Mouse (Mus musculus) ovary, postnatal 10 days (tissue): ENCODE results near the gene Col4a2.
"Not testable (repeated sequence)": the region's sequence is repeated elsewhere in the genome, so short reads cannot be mapped to it uniquely, and the experiment has no call there.

Source experiments
- DNase-seq: peaks from one replicate; pipeline ENCODE4 v3.0.0; 2022; ENCODE audit warnings: low spot score

Gene Col4a2

DNA sequence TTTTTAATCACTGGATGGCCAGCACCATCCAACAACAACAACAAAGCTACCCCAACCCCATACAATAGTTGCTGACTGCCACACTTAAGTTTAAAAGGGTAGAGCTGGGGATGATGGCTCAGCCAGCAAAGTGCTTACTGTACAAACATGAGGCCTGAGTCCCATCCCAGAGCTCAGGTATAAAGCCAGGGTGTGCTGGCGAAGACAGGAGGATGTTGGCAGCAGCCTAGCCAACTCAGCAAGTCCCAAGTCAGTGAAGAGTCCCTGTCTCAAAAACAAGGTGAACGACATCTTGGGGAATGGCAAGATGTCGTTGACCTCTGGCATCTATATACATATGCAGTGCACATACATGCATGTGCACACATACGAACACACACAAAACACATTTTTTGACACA lies 150.0 kb downstream of the Col4a2 start:
- DNase-seq, result no peak

DNA sequence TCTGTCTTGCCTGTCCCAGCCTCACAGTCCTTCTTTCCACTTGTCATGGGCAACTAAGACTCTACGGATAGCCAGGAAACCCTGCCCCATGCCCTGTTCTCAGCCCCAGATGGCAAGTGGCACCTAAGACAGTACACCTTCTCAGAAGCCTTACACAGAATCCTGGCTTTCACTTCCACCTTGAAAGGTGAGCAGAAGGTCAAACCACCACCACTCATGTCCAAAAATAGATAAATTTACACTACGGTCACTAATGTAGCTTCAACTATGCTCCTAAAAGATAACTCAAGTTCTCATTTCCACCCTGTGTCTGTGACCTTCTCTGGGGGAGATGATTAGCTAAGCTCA lies 150.9 kb downstream of the Col4a2 start:
- DNase-seq, result no peak

DNA sequence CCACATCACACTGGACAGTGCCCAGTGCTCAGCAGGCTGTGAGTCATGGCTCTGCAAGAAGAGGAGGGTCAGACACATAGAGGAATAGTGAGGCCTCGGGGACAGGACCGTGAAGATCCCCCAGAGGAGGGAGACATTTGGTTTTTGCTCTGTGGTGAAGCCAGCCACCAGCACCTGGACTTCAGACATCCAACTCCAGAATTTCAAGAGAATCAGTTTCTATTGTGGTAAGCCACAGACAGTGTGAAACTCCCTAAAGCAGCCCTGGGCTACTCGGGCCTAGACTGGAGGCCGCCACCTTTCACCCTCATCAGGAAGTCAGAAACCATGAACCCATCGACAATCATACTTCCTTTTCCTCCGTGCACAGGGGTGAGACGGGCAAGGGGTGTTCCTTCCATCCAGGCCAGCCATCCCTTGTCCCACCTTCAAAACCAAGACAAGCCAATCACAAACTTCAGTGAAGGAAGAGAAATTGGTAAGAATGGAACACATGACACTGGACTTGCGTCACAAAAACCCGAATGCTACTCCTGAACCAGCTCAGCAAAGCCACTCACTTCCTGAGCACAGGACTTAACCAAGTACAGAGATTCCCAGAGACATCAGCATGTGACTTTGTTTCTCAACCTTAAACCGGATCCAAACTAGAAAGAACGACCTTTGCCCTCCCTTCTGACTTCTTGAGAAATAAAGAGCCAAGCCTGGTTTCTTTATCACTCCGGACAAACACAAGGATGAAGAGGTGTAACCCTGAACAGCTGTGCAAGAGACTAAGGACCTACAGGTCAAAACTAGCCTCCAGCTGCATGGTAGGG lies 151.5 kb downstream of the Col4a2 start:
- DNase-seq, result no peak

DNA sequence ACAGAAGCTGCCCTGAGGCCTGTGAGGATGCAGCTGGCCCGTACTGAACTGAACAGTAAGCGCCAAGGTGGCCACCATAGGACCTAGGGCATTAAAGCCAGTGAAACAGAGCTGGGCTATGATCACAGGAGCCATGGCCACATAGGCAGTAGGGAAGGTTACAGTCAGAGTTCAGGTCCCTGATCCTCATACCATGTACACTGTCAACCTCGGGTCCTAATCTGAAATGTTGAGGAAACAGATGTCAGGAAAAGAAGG lies 152.0 kb downstream of the Col4a2 start:
- no peak for DNase-seq

DNA sequence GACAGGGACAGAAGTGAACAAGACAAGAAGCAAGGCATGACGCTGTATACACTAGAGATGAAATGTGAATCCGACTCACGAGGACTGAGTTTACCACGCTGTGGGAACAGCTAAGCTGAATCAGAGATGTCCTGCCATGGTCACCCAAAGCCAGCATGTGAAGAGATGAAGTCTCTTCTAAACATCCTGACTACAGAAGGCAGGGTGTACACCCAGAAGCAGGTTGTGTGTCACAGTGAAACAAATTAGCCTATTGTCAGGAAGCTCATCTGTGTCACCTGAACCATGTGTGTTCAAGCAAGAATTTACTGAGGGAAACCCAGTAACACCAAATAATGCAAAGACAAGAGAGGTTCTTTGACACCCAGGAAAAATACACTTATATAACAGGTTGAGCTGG lies 153.0 kb downstream of the Col4a2 start:
- no peak for DNase-seq

DNA sequence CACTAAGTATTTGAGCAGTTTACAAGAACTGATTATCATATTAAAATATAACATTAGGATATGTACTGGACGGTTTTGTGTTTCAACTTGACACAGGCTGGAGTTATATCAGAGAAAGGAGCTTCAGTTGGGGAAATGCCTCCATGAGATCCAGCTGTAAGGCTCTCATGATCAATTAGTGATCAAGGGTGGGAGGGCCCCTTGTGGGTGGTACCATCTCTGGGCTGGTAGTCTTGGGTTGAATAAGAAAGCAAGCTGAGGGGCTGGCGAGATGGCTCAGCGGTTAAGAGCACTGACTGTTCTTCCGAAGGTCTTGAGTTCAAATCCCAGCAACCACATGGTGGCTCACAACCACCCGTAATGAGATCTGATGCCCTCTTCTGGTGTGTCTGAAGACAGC lies 153.9 kb downstream of the Col4a2 start:
- DNase-seq, result not testable (repeated sequence)

DNA sequence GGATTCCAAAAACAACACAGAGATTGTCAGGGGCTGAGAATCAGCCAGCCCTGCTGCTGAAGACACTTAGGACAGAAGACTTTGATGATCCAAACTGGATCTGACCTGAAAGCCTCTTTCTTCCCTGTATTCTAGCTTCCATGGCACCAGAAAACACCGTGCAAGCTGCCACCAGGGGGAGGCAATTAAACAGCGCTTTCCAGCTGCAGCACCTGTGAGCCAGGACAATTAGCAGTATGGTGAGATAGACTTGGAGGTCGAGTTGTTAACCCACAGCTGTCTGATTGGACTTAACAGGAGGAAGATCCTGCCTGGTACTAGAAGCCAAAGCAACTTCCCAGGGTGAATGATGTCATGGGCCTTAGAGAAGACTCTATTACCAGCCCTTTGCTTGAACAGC lies 156.5 kb downstream of the Col4a2 start:
- DNase-seq, result no peak

DNA sequence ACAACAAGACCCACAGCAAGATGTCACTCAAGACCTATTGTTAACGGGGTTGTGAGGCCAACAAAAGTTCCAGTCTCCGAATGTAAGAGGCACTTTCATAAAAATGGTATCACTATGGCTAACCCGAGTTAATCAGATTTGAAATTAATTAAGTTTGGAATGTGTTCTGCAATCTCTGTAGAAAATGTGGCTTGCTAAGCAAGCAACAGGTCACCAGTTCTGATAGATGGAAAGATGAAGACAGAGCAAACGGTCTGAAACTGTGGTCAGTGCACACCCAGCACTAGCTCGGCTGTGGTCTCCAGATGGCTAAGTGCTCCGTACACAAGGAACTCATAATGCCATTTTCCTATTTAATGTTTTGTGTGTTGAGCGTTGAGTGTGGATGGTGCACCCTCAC lies 158.1 kb downstream of the Col4a2 start:
- no peak for DNase-seq

DNA sequence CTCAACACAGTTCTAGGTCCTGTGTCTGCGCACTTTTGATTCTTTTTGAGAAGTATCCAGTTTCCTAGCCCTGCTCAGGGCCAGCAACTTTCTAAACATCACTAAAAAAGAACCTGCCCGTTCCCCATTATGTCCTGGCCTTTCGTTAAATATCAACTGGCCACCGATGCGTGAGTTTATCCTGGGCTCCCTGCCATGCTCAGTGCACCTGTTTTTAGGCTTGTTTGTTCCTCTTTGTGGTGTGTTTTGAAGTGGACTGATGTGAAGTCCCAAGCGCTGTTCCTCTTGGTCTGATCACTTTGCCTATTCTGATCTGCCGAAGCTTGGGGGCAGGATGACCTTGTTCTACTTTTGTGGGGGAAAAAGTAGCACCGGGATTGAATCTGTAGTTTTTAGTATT lies 158.7 kb downstream of the Col4a2 start:
- DNase-seq, result no peak

DNA sequence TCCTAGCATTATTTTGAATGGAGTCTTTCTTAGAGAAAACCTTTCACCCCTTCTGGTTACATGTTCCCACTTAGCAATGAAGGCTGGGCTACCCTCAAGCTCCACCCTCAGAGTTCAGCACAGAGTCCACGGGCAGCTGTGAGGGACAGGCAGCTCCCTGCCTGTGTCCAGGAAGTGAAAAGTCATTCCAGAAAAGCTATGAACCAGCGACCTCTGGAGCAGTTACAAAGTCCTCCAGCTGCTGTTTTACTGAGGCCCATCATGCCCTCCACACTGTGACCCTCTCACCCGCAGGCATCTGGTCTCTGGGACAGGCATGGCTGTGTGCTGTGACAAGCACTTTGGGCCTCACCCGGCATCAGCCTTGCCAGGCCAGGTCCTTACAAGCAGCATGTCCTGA lies 160.5 kb downstream of the Col4a2 start:
- no peak for DNase-seq

DNA sequence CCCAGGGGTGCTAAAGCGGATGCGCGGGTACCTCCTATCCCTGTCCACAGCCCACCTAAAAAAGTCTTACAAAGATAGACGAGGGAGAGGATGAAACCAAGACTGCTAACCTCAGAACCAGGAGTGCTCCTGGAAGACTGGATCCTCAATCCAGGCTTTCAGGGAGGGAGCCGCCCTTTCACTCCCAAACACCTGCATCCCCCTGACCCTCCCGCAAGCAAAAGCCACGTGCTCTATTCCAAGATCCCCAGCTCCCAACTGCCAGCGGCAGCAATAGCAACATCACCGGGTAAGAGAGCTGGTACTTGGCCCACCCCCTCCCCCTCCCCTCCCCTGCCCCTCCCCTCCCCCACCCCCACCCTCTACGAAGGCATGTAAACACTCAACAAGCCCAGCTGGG lies 162.8 kb downstream of the Col4a2 start:
- no peak for DNase-seq

DNA sequence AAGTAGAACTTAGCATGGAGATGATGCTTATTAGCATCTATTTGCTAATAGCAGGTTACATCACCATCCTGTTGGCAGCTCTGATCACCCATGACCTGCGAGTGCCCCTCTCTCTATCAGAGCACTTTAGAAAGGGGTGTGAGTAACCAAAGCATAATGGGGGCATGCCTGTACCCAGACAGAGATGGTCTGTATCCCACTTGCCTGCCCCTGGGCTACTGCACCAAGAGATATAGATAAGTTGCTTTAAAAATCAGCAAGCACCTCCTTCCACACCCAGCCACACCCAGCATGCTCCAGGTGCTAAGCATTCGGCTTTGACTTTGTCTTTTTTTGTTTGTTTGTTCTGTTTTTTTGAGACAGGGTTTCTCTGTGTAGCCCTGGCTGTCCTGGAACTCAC lies 163.3 kb downstream of the Col4a2 start:
- no peak for DNase-seq

DNA sequence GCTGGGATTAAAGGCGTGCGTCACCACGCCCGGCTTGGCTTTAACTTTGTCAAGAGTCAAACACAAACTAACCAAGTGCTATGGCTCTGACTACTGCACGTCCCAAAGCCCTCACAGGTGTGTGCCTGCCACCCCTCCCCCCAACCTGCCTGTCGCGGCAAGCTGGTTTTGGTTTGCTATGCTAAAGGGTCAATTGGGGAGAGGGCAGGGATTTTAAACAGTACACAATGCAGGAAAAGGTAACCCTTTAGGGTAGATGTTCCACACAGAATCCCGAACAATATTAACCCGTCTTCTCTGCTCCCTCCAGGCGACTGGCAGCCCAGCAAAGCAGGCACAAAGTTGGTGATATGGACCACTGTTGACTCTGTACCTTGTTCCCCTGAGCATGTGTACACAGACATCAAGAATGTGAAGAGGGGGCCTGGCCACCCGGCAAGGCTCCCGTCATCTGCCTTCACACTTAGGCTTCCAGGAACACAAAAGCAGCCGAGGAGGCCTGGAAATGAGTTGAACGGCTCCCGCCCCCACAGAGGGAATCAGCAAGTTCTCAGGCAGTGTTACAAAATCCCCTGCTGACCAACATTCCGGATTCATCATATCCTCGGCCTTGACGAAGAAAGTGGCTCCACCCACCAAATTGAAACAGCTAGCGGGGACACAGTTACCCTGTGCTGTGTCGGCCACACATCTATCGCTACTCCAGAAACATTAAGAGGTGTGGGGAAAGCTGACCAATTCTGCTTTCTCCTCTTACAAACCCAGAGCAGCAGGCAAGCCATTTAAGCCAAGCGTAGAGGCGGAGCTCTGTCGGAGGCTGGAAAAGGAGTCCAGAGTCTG lies 164.0 kb downstream of the Col4a2 start:
- DNase-seq, result no peak

DNA sequence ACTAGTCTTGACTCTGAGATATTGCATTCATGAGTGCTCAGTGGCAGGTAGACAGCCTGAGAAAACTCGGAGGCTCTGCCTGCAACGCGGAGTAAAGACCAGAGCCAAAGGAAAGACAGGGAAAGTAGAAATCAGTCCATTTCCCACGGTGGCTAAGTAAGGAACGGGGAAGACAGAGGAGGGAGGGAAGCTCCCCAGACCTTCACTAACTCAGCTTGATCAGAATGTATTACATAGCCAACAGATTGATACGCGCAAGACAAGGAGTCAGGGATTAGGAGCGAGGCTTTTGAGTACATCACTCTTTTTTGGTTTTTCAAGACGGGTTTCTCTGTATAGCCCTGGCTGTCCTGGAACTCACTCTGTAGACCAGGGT lies 164.6 kb downstream of the Col4a2 start:
- no peak for DNase-seq

DNA sequence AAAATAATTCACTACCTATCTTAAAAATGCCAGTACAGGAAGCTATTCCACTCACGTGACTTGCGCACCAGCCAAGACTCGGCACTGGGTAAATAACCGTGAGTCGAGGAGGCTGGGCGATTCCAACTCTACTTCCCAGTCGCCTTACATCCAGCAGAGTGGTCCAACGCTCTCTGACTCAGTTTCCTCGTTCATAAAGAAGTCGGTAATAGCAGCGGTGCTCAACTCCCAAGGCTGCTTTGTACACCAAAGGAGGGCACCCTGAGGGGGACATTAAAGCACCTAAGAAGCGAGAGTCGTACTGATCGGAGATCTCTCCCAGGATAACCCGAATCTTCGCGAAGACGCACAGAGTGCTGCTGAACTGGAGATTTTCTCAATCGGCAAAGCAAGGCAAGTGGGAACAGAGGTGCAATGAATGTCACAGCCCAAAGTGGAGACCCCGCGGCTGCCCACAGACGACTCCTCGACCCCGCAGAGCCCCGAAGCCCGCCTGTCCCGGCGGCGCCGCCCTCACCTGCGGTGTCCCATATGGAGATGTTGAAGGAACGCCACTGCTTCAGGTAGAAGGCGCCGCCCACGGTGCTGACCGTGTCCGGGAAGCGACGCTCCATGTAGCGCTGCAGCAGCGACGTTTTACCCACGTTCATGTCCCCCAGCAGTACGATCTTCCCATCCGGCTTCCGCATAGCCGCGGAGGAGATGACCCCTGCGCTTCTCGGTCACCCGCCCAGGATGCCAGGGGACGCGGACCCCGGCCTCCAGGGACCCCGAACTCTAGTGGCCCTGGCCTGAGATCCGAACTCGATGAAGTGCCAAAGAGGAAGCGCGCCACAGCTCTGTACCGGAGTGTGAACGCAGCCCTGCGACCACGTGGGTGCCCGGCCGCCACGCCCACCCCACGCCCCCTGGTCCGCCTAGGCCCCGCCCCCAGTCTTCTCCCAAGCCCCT lies 165.5 kb downstream of the Col4a2 start, which contains the start of gene Rab20:
Rab20 (minus strand) TSS at position 900 of the 951 bp plus-strand sequence.
- DNase-seq, result peak; percentile 42

DNA sequence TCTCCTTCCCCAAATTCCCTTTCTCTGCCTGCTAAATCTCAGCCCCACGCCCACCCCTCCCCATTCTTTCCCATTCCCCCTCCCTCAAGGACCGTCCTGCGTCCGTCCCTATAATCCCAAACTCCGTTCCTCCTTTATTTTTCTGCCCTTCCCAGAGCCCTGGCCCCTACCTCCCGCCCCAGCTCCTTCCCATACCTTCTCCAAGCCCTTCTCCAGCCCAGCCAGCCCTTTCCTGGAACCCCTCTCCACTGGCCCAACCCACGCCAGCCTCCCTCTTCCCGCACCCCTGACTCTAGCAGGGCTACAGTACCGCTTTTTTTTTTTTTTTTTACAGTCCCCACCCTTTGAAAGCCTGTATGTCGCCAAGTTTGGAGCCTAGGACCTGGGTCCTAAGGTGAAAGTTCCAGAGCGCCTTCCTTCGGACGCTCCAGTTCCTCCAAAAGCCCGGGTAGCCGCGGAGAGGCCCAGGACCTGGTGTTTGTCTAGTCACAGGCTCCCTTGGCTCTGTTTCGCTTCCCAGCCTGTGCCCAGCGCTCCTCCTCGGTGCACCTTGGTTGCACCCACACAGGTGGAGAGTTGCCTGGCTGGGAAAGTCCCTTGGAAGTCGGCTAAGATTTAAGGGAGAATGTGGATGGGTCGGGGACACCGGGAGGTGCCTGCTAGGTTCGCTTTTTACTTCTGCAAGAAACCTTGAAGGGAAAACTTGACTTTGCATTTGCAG lies 166.4 kb downstream of the Col4a2 start:
- DNase-seq, result no peak

DNA sequence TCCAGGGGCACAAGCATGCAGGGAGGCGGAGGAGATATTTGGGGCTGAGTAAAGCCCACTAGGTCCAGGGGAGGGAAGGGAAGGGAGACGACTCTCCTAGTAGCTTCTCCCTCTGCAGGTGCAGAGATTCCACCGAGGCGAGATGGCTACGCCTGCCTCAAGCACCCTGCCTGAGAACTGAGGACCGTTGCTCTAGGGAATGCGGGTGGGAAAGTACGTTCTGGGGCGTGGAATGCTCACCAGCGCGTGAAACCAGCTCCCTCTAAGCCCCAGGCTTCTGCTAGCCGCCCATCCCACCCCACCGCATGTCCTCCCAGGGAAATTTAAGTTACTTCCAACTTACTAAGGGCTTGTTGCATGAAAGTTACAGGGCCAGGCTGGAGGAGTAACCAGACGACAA lies 167.0 kb downstream of the Col4a2 start:
- DNase-seq, result no peak

DNA sequence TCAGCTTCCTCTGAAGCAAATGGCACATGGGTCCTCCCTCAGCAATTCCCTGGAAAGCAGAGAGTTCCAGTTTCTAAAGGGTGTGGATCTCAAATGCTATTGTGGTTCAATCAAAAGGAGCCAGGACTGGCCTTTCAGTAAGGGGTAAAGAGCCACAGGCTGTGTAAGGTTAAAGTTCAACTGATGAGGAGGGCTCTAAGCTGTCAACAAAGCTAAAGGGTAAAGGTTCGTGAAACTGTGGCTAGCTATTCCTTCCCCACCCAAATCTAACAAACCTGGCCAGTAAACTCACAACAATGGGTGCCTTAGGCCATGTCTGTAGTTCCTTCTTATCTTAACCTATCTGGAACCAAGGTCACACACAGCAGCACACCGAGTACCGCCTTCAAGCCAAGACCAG lies 169.3 kb downstream of the Col4a2 start:
- DNase-seq, result no peak

DNA sequence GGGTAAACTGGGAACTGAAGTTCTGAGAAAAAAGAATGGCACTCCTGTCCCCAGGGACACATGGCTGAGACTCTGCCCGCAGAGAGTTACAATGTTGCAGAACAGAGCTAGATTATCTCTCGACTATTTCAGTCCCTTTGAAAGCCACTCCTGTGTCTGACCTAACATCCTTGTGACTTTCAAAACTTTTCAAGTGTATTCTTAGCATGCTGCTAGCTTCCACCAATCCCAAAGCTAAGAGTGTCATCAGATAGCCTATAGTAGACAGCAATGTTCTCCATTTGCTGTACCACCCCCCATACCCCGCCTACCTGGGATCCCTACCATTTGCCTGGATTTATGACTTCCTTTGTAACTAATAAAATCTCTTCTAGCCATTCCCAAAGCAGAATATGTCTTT lies 169.9 kb downstream of the Col4a2 start:
- no peak for DNase-seq

DNA sequence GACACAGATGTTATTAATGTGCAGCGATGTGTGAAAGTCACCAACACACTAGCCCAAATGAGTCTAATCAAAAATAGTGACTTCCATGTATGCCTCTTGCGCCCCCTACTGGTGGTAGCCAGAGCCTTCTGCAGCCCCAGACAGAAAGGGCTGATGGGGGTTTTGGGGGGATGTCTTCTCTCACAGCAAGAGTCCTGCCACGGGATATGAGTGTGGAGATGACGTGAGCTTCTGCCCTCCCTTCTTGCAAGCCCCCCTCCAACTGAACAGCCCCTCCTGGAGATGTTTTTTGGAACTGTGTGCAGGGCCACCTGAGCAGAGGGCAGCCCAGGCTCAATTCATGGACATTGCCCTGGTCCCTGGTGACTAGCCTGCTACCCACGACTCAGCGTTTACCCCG lies 173.5 kb downstream of the Col4a2 start:
- DNase-seq, result peak; percentile 57

DNA sequence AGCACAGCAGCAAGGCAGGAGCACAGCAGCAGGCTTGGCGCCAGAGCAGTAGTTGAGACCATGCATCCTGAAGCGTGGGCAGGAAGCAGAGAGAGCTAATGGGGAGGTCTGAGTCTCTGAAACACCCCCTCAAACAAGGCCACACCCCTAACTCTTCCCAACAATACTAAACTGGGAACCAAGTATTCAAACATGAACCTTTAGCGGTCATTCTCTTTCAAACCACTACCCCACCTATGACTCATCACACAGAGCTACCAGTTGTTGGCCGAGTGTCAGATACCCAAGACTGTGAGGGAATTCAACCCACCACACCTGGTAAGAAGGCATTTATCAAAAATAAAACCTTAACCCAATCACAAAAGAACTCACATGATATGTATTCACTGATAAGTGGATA lies 174.6 kb downstream of the Col4a2 start:
- no peak for DNase-seq

DNA sequence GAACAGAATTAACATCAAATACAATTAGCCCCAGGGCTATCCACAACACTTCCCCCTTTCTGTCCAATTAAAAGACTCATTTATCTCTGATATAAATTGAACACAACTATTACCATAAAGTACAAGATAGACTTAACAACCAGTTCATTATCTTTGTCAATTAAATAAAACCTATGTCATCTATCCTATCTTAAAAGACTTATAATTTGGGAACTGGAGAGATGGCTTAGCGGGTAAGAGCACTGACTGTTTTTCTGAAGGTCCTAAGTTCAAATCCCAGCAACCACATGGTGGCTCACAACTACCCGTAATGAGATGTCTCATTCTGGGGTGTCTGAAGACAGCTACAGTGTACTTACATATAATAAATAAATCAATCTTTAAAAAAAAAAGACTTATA lies 179.7 kb downstream of the Col4a2 start:
- not testable (repeated sequence) for DNase-seq
